Mouse (Mus musculus) embryonic facial prominence, embryonic 13.5 days (tissue): ENCODE data around the gene Spred2. TPM values are rescaled to one million over a fixed set of nuclear protein-coding genes. Genes with fewer than 3 reads are reported as not detected.
A peak's percentile ranks its signal among the peaks of the same experiment; 100 is the strongest.

Experiments used
- ATAC-seq: fragments of 200-750 bp; cut with Nextera tagmentation; 2 replicates; pipeline ENCODE4 v1.8.0; 2017; ENCODE audit warnings: low read depth; ENCODE audit not compliant: insufficient number of reproducible peaks, insufficient read depth, low FRiP score, low TSS enrichment
- H3K27ac ChIP-seq: fragments of 300-500 bp; sonication (generic); 2 replicates; pipeline ENCODE4 v1.5.1; 2015; ENCODE audit warnings: moderate library complexity, mild to moderate bottlenecking, inconsistent platforms
- H3K27me3 ChIP-seq: fragments of 300-500 bp; sonication (generic); 2 replicates; pipeline ENCODE4 v1.6.1; 2015; ENCODE audit warnings: mild to moderate bottlenecking, inconsistent platforms
- H3K36me3 ChIP-seq: fragments of 300-500 bp; sonication (generic); 2 replicates; pipeline ENCODE4 v1.6.1; 2015; ENCODE audit warnings: mild to moderate bottlenecking, inconsistent platforms
- H3K4me1 ChIP-seq: fragments of 300-500 bp; sonication (generic); 2 replicates; pipeline ENCODE4 v1.6.1; 2015; ENCODE audit warnings: inconsistent platforms
- H3K4me2 ChIP-seq: fragments of 300-500 bp; sonication (generic); 2 replicates; pipeline ENCODE4 v1.6.1; 2015; ENCODE audit warnings: moderate library complexity, mild to moderate bottlenecking, inconsistent platforms
- H3K4me3 ChIP-seq: fragments of 300-500 bp; sonication (generic); 2 replicates; pipeline ENCODE4 v1.5.1; 2015; ENCODE audit warnings: mild to moderate bottlenecking, inconsistent platforms
- H3K9ac ChIP-seq: fragments of 300-500 bp; sonication (generic); 2 replicates; pipeline ENCODE4 v1.6.1; 2015; ENCODE audit warnings: mild to moderate bottlenecking, inconsistent platforms
- H3K9me3 ChIP-seq: fragments of 300-500 bp; sonication (generic); 2 replicates; pipeline ENCODE4 v1.6.1; 2016; ENCODE audit warnings: inconsistent platforms
- WGBS: fragments of 180-500 bp; shearing (Covaris S2); methylation state at CpG from one replicate; pipeline ENCODE4 v1.1.7; 2015; ENCODE audit warnings: mixed read lengths; 5-methylcytosine and 5-hydroxymethylcytosine counted together
- polyA plus RNA-seq: library from polyadenylated mRNA; unstranded; fragments of >200 nt; fragmentation: Nextera tagmentation; extraction: Ambion mirVana; gene quantifications from 2 replicates; pipeline ENCODE4 v1.2.1, GENCODE M21; 2015

Gene Spred2
- polyA plus RNA-seq, 1 experiment from 2014 or later: 10.2 TPM

DNA sequence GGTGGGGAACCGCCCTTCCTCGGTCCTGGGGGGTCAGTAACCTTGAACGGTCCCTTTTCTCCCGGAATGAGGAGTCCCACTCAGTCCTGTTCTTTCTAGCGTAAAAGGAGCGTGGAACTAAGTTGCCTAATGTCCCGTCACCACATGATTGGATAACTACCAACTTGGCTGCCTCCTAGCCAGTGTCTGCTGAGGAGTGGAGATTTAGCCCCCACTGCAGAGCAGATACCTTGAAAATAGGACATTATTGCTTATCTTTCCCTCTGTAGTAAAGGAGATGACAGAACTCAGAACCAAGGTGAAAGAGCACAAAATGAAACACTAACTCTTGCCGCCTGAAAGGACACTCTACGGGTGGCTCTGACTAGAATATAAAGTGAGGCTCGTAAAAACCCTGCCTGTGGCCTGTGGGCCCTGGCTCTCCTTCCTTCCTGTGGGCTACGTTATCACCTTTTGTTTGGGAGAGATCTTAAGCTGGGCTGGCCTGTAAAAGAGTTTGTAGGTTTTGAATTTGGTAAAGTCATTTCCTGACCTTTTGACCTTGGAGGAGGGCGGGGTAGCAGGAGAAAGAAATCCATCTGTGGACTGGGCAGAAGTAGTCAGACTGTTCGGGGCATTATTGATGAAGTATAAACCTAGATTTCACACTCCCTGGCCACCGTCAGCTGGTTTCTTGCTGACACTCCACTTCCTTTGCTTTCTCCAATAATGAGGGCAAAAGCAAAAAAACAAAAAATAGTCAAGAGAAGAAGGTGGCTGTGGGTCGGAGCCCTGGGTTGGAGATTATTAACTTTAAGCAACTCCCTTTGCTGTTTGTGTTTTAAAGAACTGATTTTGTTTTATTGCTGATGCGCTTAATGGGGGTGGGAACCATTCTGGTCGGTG, 62.9 kb downstream of the Spred2 start:
- no peak for ATAC-seq
- Histone ChIP-seq H3K27me3 (no peaks in the 10 kb centered on the region), H3K36me3 (no peaks in the 10 kb centered on the region), H3K4me1 (peaks cover 62% of the 10 kb centered on the region), H3K9ac (no peak overlapping the region), H3K4me2 (peak overlapping the region; percentile 21; the same call in 1 of the 2 replicates), H3K9me3 (no peaks in the 10 kb centered on the region), H3K4me3 (no peak overlapping the region), H3K27ac (peak overlapping the region; percentile 28; the same call in 1 of the 2 replicates)
- 24% methylated on average over 17 of the region's 17 CpGs for WGBS

DNA sequence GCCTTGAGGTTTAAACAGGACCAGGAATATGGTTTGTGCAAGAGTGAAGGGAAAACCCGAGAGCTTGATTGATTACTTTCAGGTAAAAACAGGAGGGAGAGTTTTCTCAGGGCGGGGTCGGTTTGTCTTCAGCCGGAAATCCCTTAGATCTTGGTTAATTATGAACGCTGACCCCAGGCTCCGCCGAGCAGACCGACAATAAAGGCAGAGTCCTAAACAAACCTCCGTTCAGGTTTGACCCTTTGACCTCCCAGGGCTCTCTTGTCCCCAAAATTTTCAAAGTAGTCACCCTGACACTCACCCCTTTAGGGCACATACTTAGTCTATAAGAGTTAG, 63.5 kb downstream of the Spred2 start:
- no peak overlapping the region for H3K27ac ChIP-seq
- H3K4me2 ChIP-seq: no peak overlapping the region
- no peaks in the 10 kb centered on the region for H3K36me3 ChIP-seq
- no peaks in the 10 kb centered on the region for H3K9me3 ChIP-seq
- no peak overlapping the region for H3K9ac ChIP-seq
- WGBS: 14% methylated on average over 9 of the region's 9 CpGs
- no peak overlapping the region for H3K4me3 ChIP-seq
- H3K4me1 ChIP-seq: peaks cover 62% of the 10 kb centered on the region
- H3K27me3 ChIP-seq: no peaks in the 10 kb centered on the region
- ATAC-seq: no peak

GRCm38 (mm10) chr11:19988224-19988623, 64.0 kb downstream of the Spred2 start:
- no peaks in the 10 kb centered on the region for H3K27me3 ChIP-seq
- H3K27ac ChIP-seq: no peak overlapping the region
- peaks cover 62% of the 10 kb centered on the region for H3K4me1 ChIP-seq
- 55% methylated on average over 5 of the region's 5 CpGs for WGBS
- H3K4me3 ChIP-seq: no peak overlapping the region
- no peak overlapping the region for H3K9ac ChIP-seq
- no peaks in the 10 kb centered on the region for H3K36me3 ChIP-seq
- no peak for ATAC-seq
- H3K9me3 ChIP-seq: no peaks in the 10 kb centered on the region
- H3K4me2 ChIP-seq: no peak overlapping the region

- Histone ChIP-seq H3K4me3 (no peak overlapping the region), H3K27me3 (no peaks in the 10 kb centered on the region), H3K4me1 (peaks cover 62% of the 10 kb centered on the region), H3K9ac (no peak overlapping the region), H3K9me3 (no peaks in the 10 kb centered on the region), H3K4me2 (no peak overlapping the region), H3K36me3 (no peaks in the 10 kb centered on the region), H3K27ac (no peak overlapping the region)
- WGBS: 56% methylated on average over 6 of the region's 6 CpGs
- ATAC-seq: no peak
Observed at GRCm38 (mm10) chr11:19988631-19989030, 64.5 kb downstream of the Spred2 start.

- H3K27me3 ChIP-seq: no peaks in the 10 kb centered on the region
- H3K27ac ChIP-seq: no peak overlapping the region
- 89% methylated on average over 13 of the region's 13 CpGs for WGBS
- no peak overlapping the region for H3K4me2 ChIP-seq
- no peaks in the 10 kb centered on the region for H3K36me3 ChIP-seq
- H3K4me3 ChIP-seq: no peak overlapping the region
- H3K9ac ChIP-seq: no peak overlapping the region
- ATAC-seq: no peak
- peaks cover 62% of the 10 kb centered on the region for H3K4me1 ChIP-seq
- no peaks in the 10 kb centered on the region for H3K9me3 ChIP-seq
Observed at GRCm38 (mm10) chr11:19989141-19989910, 65.2 kb downstream of the Spred2 start.

DNA sequence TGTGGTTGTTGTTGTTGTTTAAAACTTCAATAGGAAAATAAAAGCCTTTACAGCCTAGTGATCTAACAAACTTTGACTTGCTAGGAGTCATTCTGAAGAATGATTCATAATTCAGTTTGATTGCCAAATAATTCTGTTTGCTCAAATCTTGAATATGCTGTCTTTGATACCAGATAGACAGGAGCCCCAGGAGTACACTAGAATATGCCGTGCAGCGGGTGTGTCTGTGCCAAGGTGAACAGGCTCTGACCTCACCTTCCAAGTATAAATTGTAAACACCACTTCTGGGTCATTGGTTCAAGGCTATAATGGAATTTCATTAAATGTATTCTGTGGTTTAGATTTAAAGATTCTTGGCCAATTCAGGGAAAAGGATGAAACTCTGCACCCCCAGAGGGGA, 66.6 kb downstream of the Spred2 start:
- Histone ChIP-seq H3K4me2 (no peak overlapping the region), H3K36me3 (no peaks in the 10 kb centered on the region), H3K4me3 (no peak overlapping the region), H3K27me3 (no peaks in the 10 kb centered on the region), H3K27ac (no peak overlapping the region), H3K9me3 (no peaks in the 10 kb centered on the region), H3K4me1 (peaks cover 61% of the 10 kb centered on the region), H3K9ac (no peak overlapping the region)
- no peak for ATAC-seq
- 58% methylated on average over 2 of the region's 2 CpGs for WGBS

- WGBS: 59% methylated on average over 12 of the region's 12 CpGs
- peak overlapping the region; percentile 29; the same call in 1 of the 2 replicates for H3K27ac ChIP-seq
- no peak for ATAC-seq
Observed at GRCm38 (mm10) chr11:19991303-19991976, 67.3 kb downstream of the Spred2 start.

DNA sequence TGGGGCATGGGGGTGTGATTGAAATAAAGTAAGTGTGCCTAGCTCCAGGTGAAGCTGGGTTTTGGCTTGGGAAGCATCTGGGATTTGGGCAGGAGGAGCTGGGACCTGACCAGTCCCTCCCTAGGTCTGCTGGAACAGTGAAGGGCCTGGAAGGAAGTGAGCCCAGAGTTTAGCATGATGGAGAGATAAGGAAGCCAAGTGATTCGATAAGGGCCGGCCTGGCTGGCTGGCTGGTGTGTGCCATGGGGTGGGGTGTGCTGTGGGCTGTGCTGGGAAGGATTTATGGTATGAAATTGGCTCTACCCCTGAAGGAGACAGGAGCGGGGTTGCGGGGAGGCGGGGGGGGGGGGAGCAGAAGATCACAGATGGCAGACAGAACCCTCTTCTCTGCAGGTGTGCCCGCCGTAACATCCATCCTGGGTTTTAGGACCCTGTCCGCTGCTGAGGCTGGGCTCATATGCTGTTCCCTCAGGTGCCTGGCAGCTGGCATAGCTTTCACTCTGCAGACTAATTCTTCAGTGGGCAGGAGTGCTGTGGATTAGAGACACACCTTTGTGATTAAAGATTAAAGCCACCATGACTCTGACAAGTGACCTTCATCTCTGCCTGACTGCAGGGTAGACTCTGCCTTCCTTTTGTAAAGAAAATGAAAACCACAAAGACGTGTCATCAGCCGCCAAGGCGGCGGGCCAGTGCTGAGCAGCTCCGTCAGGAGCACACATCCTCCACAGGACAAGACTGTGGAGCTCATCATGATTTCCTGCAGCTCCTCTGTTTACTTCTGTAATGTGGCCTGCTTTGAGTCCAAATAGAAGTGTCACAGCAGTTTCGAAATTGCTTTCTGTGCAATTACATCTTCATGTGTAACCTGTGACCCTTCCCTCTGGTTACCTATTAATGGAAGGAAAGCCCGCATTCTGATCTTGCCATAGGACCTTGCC, 68.4 kb downstream of the Spred2 start:
- Histone ChIP-seq H3K27me3 (no peaks in the 10 kb centered on the region), H3K27ac (no peak overlapping the region), H3K4me1 (peaks cover 46% of the 10 kb centered on the region), H3K9me3 (no peaks in the 10 kb centered on the region), H3K9ac (no peak overlapping the region), H3K4me3 (no peak overlapping the region), H3K4me2 (no peak overlapping the region), H3K36me3 (no peaks in the 10 kb centered on the region)
- 57% methylated on average over 15 of the region's 15 CpGs for WGBS
- ATAC-seq: no peak

More at GRCm38 (mm10) chr11:19991303-19991976, 67.3 kb downstream of the Spred2 start:
- Histone ChIP-seq H3K4me2 (no peak overlapping the region), H3K27me3 (no peaks in the 10 kb centered on the region), H3K36me3 (no peaks in the 10 kb centered on the region), H3K9ac (no peak overlapping the region), H3K4me1 (peaks cover 54% of the 10 kb centered on the region), H3K9me3 (no peaks in the 10 kb centered on the region), H3K4me3 (no peak overlapping the region)

DNA sequence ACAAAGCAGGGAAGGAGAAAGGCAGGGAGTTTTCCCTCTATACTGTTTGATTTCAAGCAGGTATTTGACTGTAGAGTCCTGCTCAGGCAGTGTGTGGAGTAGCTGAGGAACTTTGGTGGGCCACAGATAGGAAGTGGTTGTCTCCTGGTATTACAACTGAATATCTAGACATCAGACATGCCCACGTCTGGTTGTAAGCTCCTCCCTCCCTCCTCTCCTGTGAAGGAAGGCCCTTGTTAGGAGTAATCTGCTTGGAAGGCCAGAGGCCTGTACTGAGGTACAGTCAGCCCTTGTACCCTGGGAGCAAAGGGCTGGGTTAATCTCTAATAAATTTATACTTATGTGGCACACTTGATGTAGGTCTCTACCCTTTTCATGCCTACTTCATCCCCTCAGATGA, 69.6 kb downstream of the Spred2 start:
- Histone ChIP-seq H3K9me3 (no peaks in the 10 kb centered on the region), H3K27ac (no peak overlapping the region), H3K27me3 (no peaks in the 10 kb centered on the region), H3K4me1 (peaks cover 41% of the 10 kb centered on the region), H3K4me2 (no peak overlapping the region), H3K9ac (no peak overlapping the region), H3K36me3 (peaks cover 9% of the 10 kb centered on the region; the same call in 1 of the 2 replicates), H3K4me3 (no peak overlapping the region)
- 24% methylated on average over 1 of the region's 1 CpGs for WGBS
- ATAC-seq: no peak

- peaks cover 35% of the 10 kb centered on the region for H3K4me1 ChIP-seq
- no peak overlapping the region for H3K4me2 ChIP-seq
- ATAC-seq: no peak
- no peak overlapping the region for H3K4me3 ChIP-seq
- WGBS: 93% methylated on average over 7 of the region's 7 CpGs
- H3K9me3 ChIP-seq: no peaks in the 10 kb centered on the region
- H3K36me3 ChIP-seq: peaks cover 14% of the 10 kb centered on the region; the same call in 1 of the 2 replicates
- H3K27ac ChIP-seq: no peak overlapping the region
- H3K27me3 ChIP-seq: no peaks in the 10 kb centered on the region
- no peak overlapping the region for H3K9ac ChIP-seq
Observed at GRCm38 (mm10) chr11:19994262-19994790, 70.2 kb downstream of the Spred2 start.
